ENCODE assay signal across 29 mouse cellular contexts in the genomic region with DNA sequence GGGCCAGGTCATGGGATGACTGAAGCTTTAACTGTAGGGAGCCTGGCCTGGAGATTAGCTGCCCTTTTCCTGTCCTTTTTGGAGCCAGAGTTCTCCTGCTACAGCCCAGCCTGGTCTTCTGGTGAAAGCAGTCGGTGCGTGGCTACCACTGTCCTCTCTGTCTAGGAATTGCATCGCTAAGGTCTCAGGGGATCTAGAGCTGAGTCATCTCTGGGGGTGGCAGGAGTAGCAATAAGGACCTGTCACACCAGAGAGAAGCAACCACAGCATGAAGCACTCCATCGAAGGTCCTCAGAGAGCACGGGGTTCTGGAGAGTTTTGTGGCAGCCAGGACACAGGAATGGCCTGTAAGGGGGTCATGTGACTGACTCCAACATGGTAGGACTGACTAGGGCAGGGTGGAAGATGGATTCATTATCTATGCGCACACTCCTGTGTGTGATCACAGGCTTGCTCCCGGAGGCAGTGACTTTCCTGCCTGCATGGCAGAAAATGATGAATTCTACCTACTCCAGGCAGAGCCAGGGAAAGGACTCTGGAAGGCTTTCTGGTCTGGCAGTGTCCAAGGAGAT. TPM values are rescaled to one million over a fixed set of nuclear protein-coding genes. Genes with fewer than 3 reads are reported as not detected.
DNase-seq lines count a peak whose midpoint lies in the region; ATAC-seq and TF ChIP-seq lines count a peak whose summit lies in the region.
"Had no signal": no experiment of that assay in that cellular context is flagged by ENCODE, and none has a peak within 500 bp of the region (broad histone marks: within the 10 kb centered on the region; RNA-seq: fewer than 3 reads in every experiment).

No protein-coding gene starts in this region.

- peak overlapping the region; percentile 67 for H3K27ac ChIP-seq in forebrain, embryonic 10.5 days
- H3K27ac ChIP-seq in forebrain, postnatal 0 days (ENCODE audit: low read depth, low read length): no peak overlapping the region
- peak overlapping the region; percentile 65 for H3K27ac ChIP-seq in midbrain, embryonic 10.5 days (replicated peaks)
- H3K27ac ChIP-seq in midbrain, embryonic 13.5 days: no peak overlapping the region
- H3K27ac ChIP-seq: heart, embryonic 10.5 days; hindbrain, embryonic 13.5 days; limb, embryonic 10.5 days; limb, embryonic 15.5 days; liver, embryonic 13.5 days; neural tube, embryonic 15.5 days had no signal

- H3K4me1 ChIP-seq in forebrain, embryonic 10.5 days: peaks cover 69% of the 10 kb centered on the region
- H3K4me1 ChIP-seq in forebrain, postnatal 0 days (ENCODE audit: insufficient read depth): 0 out of 2 replicates have a peak, but pooled peaks cover 6% of the 10 kb centered on the region
- peaks cover 80% of the 10 kb centered on the region for H3K4me1 ChIP-seq in midbrain, embryonic 10.5 days
- H3K4me1 ChIP-seq in midbrain, embryonic 13.5 days (replicated peaks): peaks cover 39% of the 10 kb centered on the region

- no peak for DNase-seq in forebrain, embryonic 10.5 days (ENCODE audit: extremely low spot score, low spot score)
- no peak for DNase-seq in forebrain, postnatal 0 days
- DNase-seq in midbrain, embryonic 10.5 days (ENCODE audit: low spot score): no peak
- DNase-seq in NIH3T3 (ENCODE audit: low read depth): peak; percentile 50
- DNase-seq in T-cell, adult 2 months (ENCODE audit: low spot score): no peak
- no peak for DNase-seq in urinary bladder, adult 18-20 months (ENCODE audit: low spot score in 2 of 2)
- DNase-seq: adrenal gland, postnatal 14 days; cerebellum, adult 2 months; cerebellum, postnatal 14 days; gastrocnemius, postnatal 10 days; heart, postnatal 36 days; kidney, adult 9 months; kidney, postnatal 10 days; layer of hippocampus, adult 9-11 months; liver, embryonic 13.5 days; lung, adult 18-20 months; lung, postnatal 14 days; spleen, adult 18-20 months; thymus, postnatal 25 days had no signal

- TF ChIP-seq CTCF in forebrain, postnatal 0 days (IDR thresholded peaks at IDR 0.05; ENCODE audit: low read depth): no peak

- no peak for ATAC-seq in forebrain, postnatal 0 days
- ATAC-seq in midbrain, embryonic 13.5 days: no peak
- ATAC-seq: forebrain, embryonic 16.5 days; intestine, postnatal 0 days; Patski had no signal

- H3K27me3 ChIP-seq in forebrain, embryonic 10.5 days (ENCODE audit: poor library complexity, severe bottlenecking): peaks cover 35% of the 10 kb centered on the region
- no peaks in the 10 kb centered on the region for H3K27me3 ChIP-seq in forebrain, postnatal 0 days (ENCODE audit: insufficient read depth, low read length)
- peaks cover 33% of the 10 kb centered on the region for H3K27me3 ChIP-seq in midbrain, embryonic 10.5 days (ENCODE audit: low read depth, poor library complexity, severe bottlenecking)
- H3K27me3 ChIP-seq in midbrain, embryonic 13.5 days: peaks cover 2% of the 10 kb centered on the region; the same call in 1 of the 2 replicates
- H3K27me3 ChIP-seq: neural tube, embryonic 15.5 days; Patski had no signal

- H3K4me2 ChIP-seq in forebrain, postnatal 0 days (ENCODE audit: low read depth): no peak overlapping the region
- H3K4me2 ChIP-seq in midbrain, embryonic 13.5 days (replicated peaks): no peak overlapping the region
- H3K4me2 ChIP-seq: hindbrain, embryonic 13.5 days; limb, embryonic 15.5 days; liver, embryonic 13.5 days; neural tube, embryonic 15.5 days had no signal

- peaks cover 15% of the 10 kb centered on the region for H3K36me3 ChIP-seq in forebrain, embryonic 10.5 days (replicated peaks)
- no peaks in the 10 kb centered on the region for H3K36me3 ChIP-seq in forebrain, postnatal 0 days (ENCODE audit: insufficient read depth)
- H3K36me3 ChIP-seq in midbrain, embryonic 10.5 days: peaks cover 11% of the 10 kb centered on the region
- no peaks in the 10 kb centered on the region for H3K36me3 ChIP-seq in midbrain, embryonic 13.5 days
- H3K36me3 ChIP-seq: heart, embryonic 10.5 days; hindbrain, embryonic 13.5 days; limb, embryonic 10.5 days; limb, embryonic 15.5 days; liver, embryonic 13.5 days; neural tube, embryonic 15.5 days had no signal

- H3K9ac ChIP-seq in forebrain, postnatal 0 days: no peak overlapping the region
- no peak overlapping the region for H3K9ac ChIP-seq in midbrain, embryonic 13.5 days (replicated peaks)
- H3K9ac ChIP-seq: hindbrain, embryonic 13.5 days; limb, embryonic 15.5 days; liver, embryonic 13.5 days; neural tube, embryonic 15.5 days had no signal

- WGBS in forebrain, embryonic 10.5 days: 88% methylated on average over 7 of the region's 7 CpGs
- 77% methylated on average over 7 of the region's 7 CpGs for WGBS in forebrain, postnatal 0 days
- WGBS in midbrain, embryonic 10.5 days: 82% methylated on average over 7 of the region's 7 CpGs
- 81% methylated on average over 7 of the region's 7 CpGs for WGBS in midbrain, embryonic 13.5 days

- no peaks in the 10 kb centered on the region for H3K9me3 ChIP-seq in forebrain, embryonic 10.5 days
- no peaks in the 10 kb centered on the region for H3K9me3 ChIP-seq in forebrain, postnatal 0 days (ENCODE audit: low read length)
- H3K9me3 ChIP-seq in midbrain, embryonic 10.5 days (replicated peaks): no peaks in the 10 kb centered on the region
- no peaks in the 10 kb centered on the region for H3K9me3 ChIP-seq in midbrain, embryonic 13.5 days
- H3K9me3 ChIP-seq: heart, embryonic 10.5 days; hindbrain, embryonic 13.5 days; limb, embryonic 10.5 days; limb, embryonic 15.5 days; liver, embryonic 13.5 days; neural tube, embryonic 15.5 days had no signal

- H3K4me3 ChIP-seq in forebrain, embryonic 10.5 days: no peak overlapping the region
- H3K4me3 ChIP-seq in forebrain, postnatal 0 days (ENCODE audit: low read depth, low read length): no peak overlapping the region
- no peak overlapping the region for H3K4me3 ChIP-seq in midbrain, embryonic 10.5 days
- no peak overlapping the region for H3K4me3 ChIP-seq in midbrain, embryonic 13.5 days (replicated peaks)
- H3K4me3 ChIP-seq: heart, embryonic 10.5 days; hindbrain, embryonic 13.5 days; limb, embryonic 10.5 days; limb, embryonic 15.5 days; liver, embryonic 13.5 days; neural tube, embryonic 15.5 days had no signal

RNA-seq across cellular contexts. Expression of gene Hhipl1, which starts 4.5 kb away (rescaled TPM):
- polyA plus RNA-seq in forebrain, embryonic 10.5 days (2016; fragmentation: Nextera tagmentation; extraction: Ambion mirVana): 2.8 and 3.4 TPM in 2 replicates
- 3.9 and 5.2 TPM in 2 replicates for total RNA-seq in forebrain, postnatal 0 days (2014; rRNA removed)
- 1.1 and 1.5 TPM in 2 replicates for polyA plus RNA-seq in forebrain, postnatal 0 days (2015; fragmentation: Nextera tagmentation; extraction: Ambion mirVana)
- polyA plus RNA-seq in midbrain, embryonic 10.5 days (2016; fragmentation: Nextera tagmentation; extraction: Ambion mirVana): 3.7 and 5.1 TPM in 2 replicates
- 2.0 and 2.9 TPM in 2 replicates for polyA plus RNA-seq in midbrain, embryonic 13.5 days (2015; fragmentation: Nextera tagmentation; extraction: Ambion mirVana)
- total RNA-seq: granulocyte monocyte progenitor cell, adult 5-6 weeks had no signal
- polyA plus RNA-seq: liver, embryonic 13.5 days had no signal

RNA-seq across cellular contexts. Expression of gene Cyp46a1, which starts 23.6 kb away (rescaled TPM):
- polyA plus RNA-seq in forebrain, embryonic 10.5 days (2016; fragmentation: Nextera tagmentation; extraction: Ambion mirVana): 19.4 and 20.1 TPM in 2 replicates
- total RNA-seq in forebrain, postnatal 0 days (2014; rRNA removed): 30.4 and 34.9 TPM in 2 replicates
- polyA plus RNA-seq in forebrain, postnatal 0 days (2015; fragmentation: Nextera tagmentation; extraction: Ambion mirVana): 41.8 and 49.6 TPM in 2 replicates
- polyA plus RNA-seq in midbrain, embryonic 10.5 days (2016; fragmentation: Nextera tagmentation; extraction: Ambion mirVana): 17.5 and 19.4 TPM in 2 replicates
- 16.7 and 17.7 TPM in 2 replicates for polyA plus RNA-seq in midbrain, embryonic 13.5 days (2015; fragmentation: Nextera tagmentation; extraction: Ambion mirVana)
- total RNA-seq: granulocyte monocyte progenitor cell, adult 5-6 weeks had no signal

RNA-seq across cellular contexts. Expression of gene Ccdc85c, which starts 35.3 kb away (rescaled TPM):
- polyA plus RNA-seq in forebrain, embryonic 10.5 days (2016; fragmentation: Nextera tagmentation; extraction: Ambion mirVana): 13.5 and 14.6 TPM in 2 replicates
- total RNA-seq in forebrain, postnatal 0 days (2014; rRNA removed): 66.1 and 68.0 TPM in 2 replicates
- 15.5 and 16.2 TPM in 2 replicates for polyA plus RNA-seq in forebrain, postnatal 0 days (2015; fragmentation: Nextera tagmentation; extraction: Ambion mirVana)
- polyA plus RNA-seq in midbrain, embryonic 10.5 days (2016; fragmentation: Nextera tagmentation; extraction: Ambion mirVana): 12.1 and 15.5 TPM in 2 replicates
- polyA plus RNA-seq in midbrain, embryonic 13.5 days (2015; fragmentation: Nextera tagmentation; extraction: Ambion mirVana): 19.5 and 21.5 TPM in 2 replicates

Comparison
In these comparisons a context has a peak if more than half of its experiments do, and no peak if none do; other contexts are left out.
1. H3K27ac ChIP-seq: peak in forebrain, embryonic 10.5 days (single experiment) and midbrain, embryonic 10.5 days (single experiment); none in forebrain, postnatal 0 days (single experiment) and midbrain, embryonic 13.5 days (single experiment).